Mouse (Mus musculus) ES-E14 (cell line): ENCODE results near the gene Shisa6. TPM values are rescaled to one million over a fixed set of nuclear protein-coding genes. Genes with fewer than 3 reads are reported as not detected.

Source experiments
- DNase-seq: peaks from one replicate; pipeline ENCODE4 v3.0.0-alpha.2; 2013; ENCODE audit warnings: low read depth, low spot score
- H3K27ac ChIP-seq: 2 replicates; pipeline ENCODE4 v1.5.1; 2012; ENCODE audit warnings: low read depth, mild to moderate bottlenecking, low read length, moderate library complexity, mixed read lengths; ENCODE audit not compliant: poor library complexity, insufficient read depth, severe bottlenecking
- H3K36me3 ChIP-seq: 2 replicates; pipeline ENCODE4 v1.6.1; 2012; ENCODE audit warnings: mild to moderate bottlenecking, low read length, moderate library complexity, mixed read lengths; ENCODE audit not compliant: control insufficient read depth, poor library complexity, insufficient read depth, severe bottlenecking
- H3K4me1 ChIP-seq, 2 experiments: fragments of 150-350 bp in 1 of 2; sonication (generic) in 1 of 2; 2 replicates each; pipeline ENCODE4 v1.6.1; 2012; ENCODE audit warnings: low read length in 2 of 2, mild to moderate bottlenecking in 1 of 2, mixed read lengths in 1 of 2; ENCODE audit not compliant: control insufficient read depth in 2 of 2, insufficient read depth in 2 of 2, poor library complexity in 1 of 2
- H3K4me3 ChIP-seq, 2 experiments: fragments of 150-350 bp in 1 of 2; sonication (generic) in 1 of 2; 2 replicates each; pipeline ENCODE4 v1.5.1; 2012; ENCODE audit warnings: low read length in 2 of 2, low read depth in 1 of 2, mild to moderate bottlenecking in 1 of 2, mixed read lengths in 1 of 2; ENCODE audit not compliant: insufficient read depth in 1 of 2, poor library complexity in 1 of 2, severe bottlenecking in 1 of 2
- H3K9ac ChIP-seq: 2 replicates; pipeline ENCODE4 v1.6.1; 2012; ENCODE audit warnings: low read depth, mild to moderate bottlenecking, low read length, mixed read lengths; ENCODE audit not compliant: poor library complexity, insufficient read depth, severe bottlenecking
- H3K9me3 ChIP-seq: fragments of 150-350 bp; sonication (generic); 2 replicates; pipeline ENCODE4 v1.6.1; 2012; ENCODE audit warnings: low read depth, mild to moderate bottlenecking, low read length; ENCODE audit not compliant: control insufficient read depth, insufficient read depth
- CHD2 ChIP-seq: IDR thresholded peaks from 2 replicates; pipeline ENCODE4 v1.6.1; 2014; ENCODE audit warnings: mild to moderate bottlenecking, low read depth, low read length, inconsistent platforms
- HCFC1 ChIP-seq: IDR thresholded peaks from 2 replicates; pipeline ENCODE4 v1.6.1; 2012; ENCODE audit warnings: low read length, inconsistent platforms, borderline replicate concordance; ENCODE audit not compliant: insufficient read depth
- MAFK ChIP-seq: IDR thresholded peaks from 2 replicates; pipeline ENCODE4 v1.6.1; 2014; ENCODE audit warnings: mild to moderate bottlenecking, low read depth, low read length, inconsistent platforms; ENCODE audit not compliant: insufficient read depth
- ZC3H11A ChIP-seq: IDR thresholded peaks from 2 replicates; pipeline ENCODE4 v1.6.1; 2012; ENCODE audit warnings: low read depth, mild to moderate bottlenecking, inconsistent platforms, low read length, borderline replicate concordance
- ZNF384 ChIP-seq: IDR thresholded peaks from 2 replicates; pipeline ENCODE4 v1.6.1; 2012; ENCODE audit warnings: low read depth, low read length, inconsistent platforms
- in situ Hi-C, 2 experiments: fragments of 600-800 bp; cut with MboI; formaldehyde crosslinking; loops; one replicate each; pipeline ENCODE4 v1.15.1; 2025; ENCODE audit warnings: low sequenced_read_pairs in 2 of 2, inconsistent platforms in 1 of 2; ENCODE audit not compliant: unreplicated experiment in 2 of 2
- total RNA-seq: library from RNA; depleted of rRNA; stranded (reverse); fragments of 300-350 nt; gene quantifications from 2 replicates; pipeline ENCODE4 v1.2.3, GENCODE M21; 2012

Shisa6 gene
- total RNA-seq, 1 experiment = 0.09 TPM

- TF ChIP-seq MAFK (no peak), CHD2 (no peak), ZC3H11A (no peak), ZNF384 (no peak), HCFC1 (no peak)
Measured at GRCm38 (mm10) chr11:66528146-66528545, 2.4 kb upstream of the Shisa6 start.

DNA sequence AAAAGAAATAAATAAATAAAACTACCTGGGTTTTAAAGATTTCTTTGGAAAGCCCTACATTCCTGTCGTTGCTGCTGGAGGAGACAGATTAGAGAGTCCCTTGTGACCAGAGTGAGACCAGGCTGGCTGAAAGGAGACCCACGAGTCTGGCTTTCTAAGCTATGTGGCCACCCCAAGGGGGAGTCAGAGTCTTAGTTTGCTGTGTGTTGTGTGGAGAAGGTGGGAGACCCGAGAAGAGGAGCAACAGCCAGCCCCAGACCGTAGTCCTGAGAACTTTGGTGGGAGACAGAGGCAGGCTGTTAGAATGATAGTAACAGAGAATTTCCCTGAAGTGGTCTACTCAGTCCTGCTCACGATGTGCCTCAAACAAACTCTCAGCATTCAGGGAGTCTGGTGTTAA, 1.6 kb upstream of the Shisa6 start:
- Histone ChIP-seq H3K4me1 (no peaks in the 10 kb centered on the region; a peak in 1 of 4 replicates), H3K9me3 (no peaks in the 10 kb centered on the region), H3K9ac (no peak overlapping the region), H3K27ac (no peak overlapping the region), H3K36me3 (no peaks in the 10 kb centered on the region), H3K4me3 (no peak overlapping the region)
- no peak for DNase-seq
- TF ChIP-seq ZC3H11A = no peak
- TF ChIP-seq CHD2 = no peak
- TF ChIP-seq MAFK = no peak
- TF ChIP-seq ZNF384 = no peak
- TF ChIP-seq HCFC1 = no peak
- in situ Hi-C loops = no loop called here

More at GRCm38 (mm10) chr11:66528146-66528545, 2.4 kb upstream of the Shisa6 start:
- in situ Hi-C loops = no loop called here
- H3K9ac ChIP-seq = no peak overlapping the region
- DNase-seq = no peak
- no peaks in the 10 kb centered on the region for H3K36me3 ChIP-seq
- no peaks in the 10 kb centered on the region; a peak in 1 of 4 replicates for H3K4me1 ChIP-seq
- H3K9me3 ChIP-seq = no peaks in the 10 kb centered on the region
- H3K4me3 ChIP-seq = no peak overlapping the region
- H3K27ac ChIP-seq = no peak overlapping the region

DNA sequence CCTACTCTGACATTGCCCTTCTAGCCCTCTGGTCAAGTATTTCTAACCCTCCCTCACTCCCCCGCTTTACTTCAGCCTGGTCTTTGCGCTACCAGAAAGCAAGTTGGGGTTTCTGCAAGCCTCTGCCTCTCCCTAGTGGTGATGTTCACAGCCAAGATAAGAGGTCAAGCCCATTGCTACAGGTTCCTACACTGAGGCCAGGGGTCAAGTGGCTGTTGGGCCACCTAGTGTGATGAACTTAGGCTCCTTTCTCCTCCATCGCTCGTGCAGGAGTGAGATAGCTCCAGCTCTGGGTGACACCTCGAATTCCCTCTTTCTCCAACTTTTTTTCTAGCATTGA, 1.2 kb upstream of the Shisa6 start:
- no peak overlapping the region for H3K27ac ChIP-seq
- no peak overlapping the region for H3K9ac ChIP-seq
- no peaks in the 10 kb centered on the region; a peak in 1 of 4 replicates for H3K4me1 ChIP-seq
- H3K4me3 ChIP-seq = peak overlapping the region; percentile 81 to 84; a peak in 2 of 4 replicates
- in situ Hi-C loops = no loop called here
- no peaks in the 10 kb centered on the region for H3K9me3 ChIP-seq
- no peaks in the 10 kb centered on the region for H3K36me3 ChIP-seq
- DNase-seq = no peak
- TF ChIP-seq CHD2 (no peak), ZNF384 (no peak), MAFK (no peak), HCFC1 (no peak), ZC3H11A (no peak)

- Histone ChIP-seq H3K4me1 (no peaks in the 10 kb centered on the region; a peak in 1 of 4 replicates), H3K27ac (no peak overlapping the region), H3K36me3 (no peaks in the 10 kb centered on the region), H3K9ac (peak overlapping the region; percentile 40), H3K4me3 (peak overlapping the region; percentile 81 to 84), H3K9me3 (no peaks in the 10 kb centered on the region)
- peak; percentile 27 for DNase-seq
- no peak for TF ChIP-seq ZC3H11A
- TF ChIP-seq HCFC1 = no peak
- TF ChIP-seq ZNF384 = no peak
- no peak for TF ChIP-seq MAFK
- TF ChIP-seq CHD2 = no peak
- in situ Hi-C loops = no loop called here
Measured at GRCm38 (mm10) chr11:66526046-66526980, 549 bp upstream of the Shisa6 start.
